Mouse (Mus musculus) lung, postnatal 4 days (tissue): ENCODE results near the gene Fbln2.

Experiments used
- DNase-seq, 2 experiments: peaks; one replicate each; pipeline ENCODE4 v3.0.0; 2021

Gene Fbln2

GRCm38 (mm10) chr6:91192851-91193545 lies 19.3 kb upstream of the Fbln2 start:
- no peak for DNase-seq

- no peak for DNase-seq
These were observed 13.8 kb upstream of the Fbln2 start for GRCm38 (mm10) chr6:91198456-91198855.

GRCm38 (mm10) chr6:91200429-91201188 lies 11.6 kb upstream of the Fbln2 start:
- DNase-seq, result no peak

- no peak for DNase-seq
These were observed 10.3 kb upstream of the Fbln2 start for GRCm38 (mm10) chr6:91201881-91202341.

- no peak for DNase-seq
These were observed 9.7 kb upstream of the Fbln2 start for GRCm38 (mm10) chr6:91202571-91202970.

- DNase-seq, result no peak
These were observed 6.9 kb upstream of the Fbln2 start for GRCm38 (mm10) chr6:91205346-91205745.

- no peak for DNase-seq
These were observed 6.5 kb upstream of the Fbln2 start for GRCm38 (mm10) chr6:91205791-91206190.

- DNase-seq, result no peak
These were observed 4.8 kb upstream of the Fbln2 start for GRCm38 (mm10) chr6:91207491-91207890.

GRCm38 (mm10) chr6:91209780-91210179 lies 2.5 kb upstream of the Fbln2 start:
- peak in 1 of 2 experiments; percentile 18 for DNase-seq

GRCm38 (mm10) chr6:91210852-91211251 lies 1.4 kb upstream of the Fbln2 start:
- DNase-seq, result no peak

GRCm38 (mm10) chr6:91212571-91212970 lies 316 bp downstream of the Fbln2 start:
- DNase-seq, result peak; percentile 67 to 77

GRCm38 (mm10) chr6:91213287-91214218 lies 1.3 kb downstream of the Fbln2 start:
- DNase-seq, result no peak

GRCm38 (mm10) chr6:91215454-91215853 lies 3.2 kb downstream of the Fbln2 start:
- no peak for DNase-seq

- peak; percentile 55 to 78 for DNase-seq
These were observed 6.2 kb downstream of the Fbln2 start for GRCm38 (mm10) chr6:91218445-91218844.

GRCm38 (mm10) chr6:91218871-91219270 lies 6.6 kb downstream of the Fbln2 start:
- DNase-seq, result no peak

GRCm38 (mm10) chr6:91220062-91220461 lies 7.8 kb downstream of the Fbln2 start:
- DNase-seq, result no peak

- DNase-seq, result peak; percentile 48 to 50
These were observed 8.8 kb downstream of the Fbln2 start for GRCm38 (mm10) chr6:91221094-91221493.

- DNase-seq, result no peak
These were observed 10.6 kb downstream of the Fbln2 start for GRCm38 (mm10) chr6:91222694-91223346.

- DNase-seq, result peak; percentile 18 to 46
These were observed 12.7 kb downstream of the Fbln2 start for GRCm38 (mm10) chr6:91224939-91225338.

- no peak for DNase-seq
These were observed 13.1 kb downstream of the Fbln2 start for GRCm38 (mm10) chr6:91225346-91225745.

GRCm38 (mm10) chr6:91226058-91226457 lies 13.8 kb downstream of the Fbln2 start:
- no peak for DNase-seq

GRCm38 (mm10) chr6:91228980-91229379 lies 16.7 kb downstream of the Fbln2 start:
- no peak for DNase-seq

GRCm38 (mm10) chr6:91231000-91231399 lies 18.7 kb downstream of the Fbln2 start:
- DNase-seq, result no peak
